Mouse (Mus musculus) Muller cell, postnatal 12 days (primary cell): ENCODE results near the gene Osbpl3.
"Not testable (repeated sequence)": the region's sequence is repeated elsewhere in the genome, so short reads cannot be mapped to it uniquely, and the experiment has no call there.

Source experiments
- DNase-seq: peaks from one replicate; pipeline ENCODE4 v3.0.0-alpha.2; 2015; ENCODE audit errors: inconsistent ontology term

Osbpl3 gene

GRCm38 (mm10) chr6:50453651-50454050 lies 2.4 kb downstream of the Osbpl3 start:
- peak; percentile 29 for DNase-seq

DNA sequence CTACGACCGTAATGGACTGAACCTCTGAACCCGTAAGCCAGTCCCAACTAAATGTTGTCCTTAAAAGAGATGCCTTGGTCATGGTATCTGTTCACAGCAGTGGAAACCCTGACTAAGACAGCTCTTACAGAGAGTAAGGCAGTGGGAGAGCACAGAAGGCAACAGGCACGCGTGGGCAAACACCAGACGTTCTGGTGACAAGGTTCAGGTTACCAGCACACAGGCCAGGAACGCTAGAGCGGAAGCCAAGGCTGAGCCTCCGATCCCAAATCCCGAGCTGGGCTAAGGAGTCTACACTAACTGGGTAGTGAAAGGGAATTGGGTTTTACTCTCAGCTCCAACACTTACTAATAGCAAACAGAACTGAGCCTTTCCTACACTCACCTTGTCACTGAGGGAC lies 3.8 kb downstream of the Osbpl3 start:
- no peak for DNase-seq

GRCm38 (mm10) chr6:50445616-50446015 lies 10.4 kb downstream of the Osbpl3 start:
- DNase-seq: no peak

GRCm38 (mm10) chr6:50440966-50441862 lies 14.8 kb downstream of the Osbpl3 start:
- no peak for DNase-seq

DNA sequence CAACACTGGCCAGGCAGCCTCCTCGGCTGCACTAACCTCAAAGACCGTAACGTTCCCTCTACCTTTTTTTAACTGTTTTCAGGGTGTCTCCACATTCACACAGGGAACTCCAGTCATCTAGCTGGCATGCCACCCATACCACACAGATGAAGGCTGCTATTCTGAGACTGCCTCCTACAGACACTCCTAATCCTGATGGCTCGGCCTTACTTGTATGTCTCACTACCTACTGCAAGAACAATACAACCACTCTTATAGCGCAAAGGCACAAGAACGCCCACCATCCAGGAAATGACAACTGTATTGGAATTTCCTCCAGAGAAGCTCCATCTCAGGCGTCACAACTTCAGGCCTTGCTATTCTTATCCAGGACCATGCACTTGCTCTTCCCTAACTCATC lies 15.8 kb downstream of the Osbpl3 start:
- no peak for DNase-seq

GRCm38 (mm10) chr6:50438900-50439299 lies 17.1 kb downstream of the Osbpl3 start:
- DNase-seq: not testable (repeated sequence)

- no peak for DNase-seq
These were observed 18.2 kb downstream of the Osbpl3 start for GRCm38 (mm10) chr6:50437815-50438214.

DNA sequence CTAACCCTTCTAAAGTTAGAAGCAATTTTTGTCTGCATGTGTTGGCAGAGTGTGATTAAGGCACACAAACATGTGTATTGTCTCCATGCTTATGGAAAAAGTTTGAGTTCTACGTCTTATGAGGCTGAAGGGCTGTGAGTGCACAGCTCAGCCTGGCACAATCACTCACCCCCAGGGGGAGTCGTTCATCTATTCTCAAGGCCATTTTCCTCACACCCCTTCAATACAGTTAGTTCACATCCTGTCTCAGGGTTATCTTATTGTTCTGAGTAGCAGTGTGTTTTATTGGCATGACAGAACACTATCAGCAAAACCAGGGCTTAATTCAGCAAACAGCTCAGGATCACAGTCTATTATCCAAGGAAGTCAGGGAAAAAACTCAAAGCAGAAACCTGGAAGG lies 19.3 kb downstream of the Osbpl3 start:
- DNase-seq: no peak

GRCm38 (mm10) chr6:50432491-50432890 lies 23.5 kb downstream of the Osbpl3 start:
- DNase-seq: peak; percentile 90

GRCm38 (mm10) chr6:50429299-50429698 lies 26.7 kb downstream of the Osbpl3 start:
- DNase-seq: no peak

- no peak for DNase-seq
These were observed 28.8 kb downstream of the Osbpl3 start for GRCm38 (mm10) chr6:50427051-50427732.

DNA sequence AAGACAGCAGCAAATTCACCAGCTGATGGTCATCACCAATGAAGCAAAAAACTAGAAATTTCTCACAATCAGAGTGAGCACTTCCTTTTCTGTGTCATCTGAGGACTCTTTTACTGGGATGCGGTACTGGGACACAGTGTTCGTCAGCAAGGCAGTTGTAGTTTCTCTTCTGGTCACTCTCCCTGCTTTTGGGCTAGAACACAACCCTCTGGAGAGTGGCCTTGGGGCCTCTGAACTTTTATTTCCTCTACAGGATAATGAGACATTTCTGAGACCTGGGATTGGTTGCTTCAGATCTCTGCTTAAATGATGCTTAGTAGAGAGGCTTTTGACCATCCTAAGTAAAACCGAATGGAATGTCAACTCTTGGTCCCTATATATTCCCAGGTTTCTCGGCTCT lies 29.4 kb downstream of the Osbpl3 start:
- DNase-seq: no peak

GRCm38 (mm10) chr6:50424271-50424670 lies 31.7 kb downstream of the Osbpl3 start:
- no peak for DNase-seq

DNA sequence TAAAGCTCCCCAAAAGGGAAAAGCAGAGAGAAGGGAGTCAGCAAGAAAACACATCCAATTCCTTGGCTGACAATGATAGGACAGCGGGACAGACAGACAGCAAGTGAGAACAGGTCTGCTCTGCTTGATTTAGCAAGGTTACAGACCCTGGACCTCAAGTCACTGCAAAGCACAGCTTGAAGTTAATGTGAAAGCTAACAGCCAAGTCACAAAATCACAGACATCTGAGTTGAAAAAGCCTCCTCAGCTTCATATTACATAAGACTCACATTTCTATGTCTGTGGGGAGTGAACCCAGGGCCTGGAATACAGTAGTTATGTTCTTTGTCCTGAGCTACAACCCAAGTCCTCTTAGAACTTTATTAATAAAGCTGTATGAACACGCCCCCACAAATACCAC lies 35.6 kb downstream of the Osbpl3 start:
- DNase-seq: peak; percentile 41

GRCm38 (mm10) chr6:50419518-50420290 lies 36.3 kb downstream of the Osbpl3 start:
- no peak for DNase-seq

- DNase-seq: no peak
These were observed 37.0 kb downstream of the Osbpl3 start for GRCm38 (mm10) chr6:50418951-50419350.

DNA sequence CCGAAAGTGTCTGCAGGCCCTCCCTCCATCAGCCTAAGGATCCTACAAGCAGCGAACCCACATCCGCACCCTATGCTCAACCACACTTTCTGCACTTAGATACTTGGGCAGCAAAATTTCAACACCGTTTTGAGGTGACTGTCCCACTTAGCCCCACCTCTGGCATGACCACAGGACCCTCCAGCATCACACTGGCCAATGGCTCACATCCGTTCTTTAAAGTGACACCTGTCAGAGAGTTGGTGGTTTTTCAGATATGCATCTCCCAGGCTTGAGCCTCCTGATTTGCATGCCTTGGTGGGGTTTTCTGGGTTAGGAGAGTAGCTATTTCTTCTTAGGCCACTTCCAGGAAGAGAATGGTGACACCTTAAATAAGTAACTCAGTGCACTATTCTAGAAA lies 39.1 kb downstream of the Osbpl3 start:
- no peak for DNase-seq

DNA sequence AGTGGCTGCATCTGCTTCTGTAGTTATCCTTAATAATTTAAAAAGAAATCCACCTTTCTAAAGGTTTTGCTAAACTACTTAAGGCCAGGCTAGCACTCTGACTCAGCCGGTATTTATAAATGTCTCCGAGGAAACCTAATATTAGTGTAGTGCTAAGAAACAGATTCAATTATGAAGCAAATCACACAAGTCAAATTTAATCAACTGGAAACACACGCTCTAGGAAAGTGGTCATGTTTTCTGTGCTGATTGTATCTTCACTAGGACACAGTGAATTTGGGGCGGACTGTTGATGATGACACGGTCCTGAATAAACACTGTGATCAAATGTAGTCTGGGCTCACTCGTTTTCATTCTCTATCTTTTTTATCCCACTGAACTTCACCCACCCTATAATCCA lies 40.6 kb downstream of the Osbpl3 start:
- DNase-seq: no peak

DNA sequence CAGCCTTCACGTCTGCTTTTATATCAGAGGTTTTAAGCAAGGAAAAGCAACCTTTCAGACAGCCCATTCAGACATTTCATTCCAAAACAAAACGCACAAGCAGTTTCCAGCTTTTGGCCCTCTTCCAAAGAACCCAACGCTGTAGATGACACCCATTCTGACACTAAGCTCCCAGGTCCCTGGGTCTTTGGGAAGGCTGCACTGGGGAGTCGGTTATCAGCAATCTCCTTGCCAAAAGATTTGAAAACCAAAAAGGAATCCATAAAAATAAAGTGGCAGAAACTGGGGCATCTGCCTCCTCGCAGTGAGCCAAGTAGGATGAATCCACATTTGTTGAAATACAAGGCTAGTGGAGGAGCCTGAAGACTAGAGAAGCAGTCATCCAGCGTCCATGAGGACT lies 41.5 kb downstream of the Osbpl3 start:
- peak; percentile 41 for DNase-seq

DNA sequence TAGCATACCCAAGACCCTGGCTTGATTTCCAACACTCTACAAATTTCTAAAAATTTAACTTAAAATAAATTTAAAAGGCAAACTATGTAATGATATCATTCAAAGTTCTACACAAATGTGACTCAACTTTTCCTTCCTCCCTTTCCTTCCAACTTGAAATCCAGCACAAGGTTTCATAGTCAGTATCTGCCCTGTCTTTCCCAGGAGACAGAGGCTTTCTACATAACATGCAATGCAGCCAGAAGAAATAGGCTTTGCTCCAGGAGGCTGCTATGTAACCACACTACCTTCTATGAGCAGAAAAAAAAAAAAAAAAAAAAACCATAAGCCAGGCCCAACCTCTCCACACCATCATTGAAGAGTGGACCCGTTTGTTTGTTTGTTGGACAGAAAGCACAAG lies 42.6 kb downstream of the Osbpl3 start:
- no peak for DNase-seq

GRCm38 (mm10) chr6:50412174-50412573 lies 43.8 kb downstream of the Osbpl3 start:
- DNase-seq: peak; percentile 97

GRCm38 (mm10) chr6:50404698-50405097 lies 51.3 kb downstream of the Osbpl3 start:
- DNase-seq: peak; percentile 99
